Mouse (Mus musculus): ENCODE results near the gene Clrn3. TPM values are rescaled to one million over a fixed set of nuclear protein-coding genes. Genes with fewer than 3 reads are reported as not detected.

The Clrn3 gene
- polyA plus RNA-seq (2012; rRNA removed), result 0.01 TPM in 1 of 2 replicates, not detected in the other

GRCm38 (mm10) chr7:135528515-135528914 is at the start of gene Clrn3:
Gene Clrn3 (minus strand): TSS chr7:135528654.

DNA sequence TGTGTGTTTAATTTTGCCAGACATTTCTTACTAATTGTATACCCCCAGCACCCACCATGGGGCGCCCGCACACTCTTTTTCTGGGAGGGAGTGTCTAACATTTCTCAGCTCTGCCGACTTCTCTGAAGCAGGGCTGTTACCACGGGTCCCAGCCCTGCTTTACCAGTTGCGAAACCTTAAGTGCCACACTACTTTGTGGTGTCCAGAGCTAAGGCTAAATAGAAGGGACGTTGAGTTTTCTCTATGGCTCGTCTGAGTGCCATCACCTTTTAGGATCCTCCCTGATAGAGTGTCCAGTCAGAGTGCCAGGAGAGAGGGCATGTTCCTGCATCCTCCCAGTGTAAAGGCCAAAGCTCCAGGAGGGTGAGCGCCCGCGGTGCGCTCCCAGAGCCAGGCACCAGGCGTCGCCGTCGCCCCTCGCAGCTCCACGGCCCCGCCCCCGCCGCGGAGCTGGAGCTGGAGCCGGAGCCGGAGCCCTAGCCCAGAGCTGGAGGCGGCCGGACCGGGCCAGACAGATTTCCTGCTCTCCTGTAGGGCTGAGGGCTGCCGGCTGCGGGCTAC is 9.0 kb upstream of the Clrn3 start, which contains the start of gene Ptpre:
TSS of gene Ptpre (plus strand) at position 141 of the 561 bp plus-strand sequence.

Other genes starting within 250 kb of the Clrn3 start
- gene Foxi2, start 118.3 kb downstream of the Clrn3 start, polyA plus RNA-seq (2012; rRNA removed), result 0.07 and 0.08 TPM in 2 replicates
- 1.0 and 1.2 TPM in 2 replicates for gene Ptpre, start 8.8 kb upstream of the Clrn3 start, polyA plus RNA-seq (2012; rRNA removed)
- gene Mki67, start 187.7 kb upstream of the Clrn3 start, polyA plus RNA-seq (2012; rRNA removed), result 87.0 and 88.2 TPM in 2 replicates